Mouse (Mus musculus) MEL (cell line): Measurements from ENCODE around the gene Fbln1. TPM values are rescaled to one million over a fixed set of nuclear protein-coding genes. Genes with fewer than 3 reads are reported as not detected.

ENCODE experiments used
- DNase-seq: peaks from one replicate; pipeline ENCODE4 v3.0.0; 2011; ENCODE audit warnings: low read depth, low spot score
- H3K27ac ChIP-seq: 2 replicates; pipeline ENCODE4 v1.5.1; 2012; ENCODE audit warnings: low read depth, mild to moderate bottlenecking, control low read depth, low read length, moderate library complexity; ENCODE audit not compliant: control insufficient read depth
- H3K27me3 ChIP-seq, 2 experiments: fragments of 150-350 bp in 1 of 2; sonication (generic) in 1 of 2; 2 replicates each; pipeline ENCODE4 v1.6.1; 2012; ENCODE audit warnings: low read length in 2 of 2, mild to moderate bottlenecking in 2 of 2, improper control_type of control experiment in 1 of 2, moderate library complexity in 1 of 2; ENCODE audit not compliant: insufficient read depth in 2 of 2, control insufficient read depth in 1 of 2
- H3K36me3 ChIP-seq, 2 experiments: 2 replicates each; pipeline ENCODE4 v1.6.1; 2012 to 2014; ENCODE audit warnings: low read length in 2 of 2, improper control_type of control experiment in 1 of 2, inconsistent platforms in 1 of 2, mild to moderate bottlenecking in 1 of 2; ENCODE audit not compliant: insufficient read depth in 2 of 2, control insufficient read depth in 1 of 2
- H3K4me1 ChIP-seq, 2 experiments: fragments of 150-350 bp in 1 of 2; sonication (generic) in 1 of 2; 2 replicates each; pipeline ENCODE4 v1.6.1; 2012; ENCODE audit warnings: low read length in 2 of 2, improper control_type of control experiment in 1 of 2, mild to moderate bottlenecking in 1 of 2; ENCODE audit not compliant: insufficient read depth in 2 of 2, control insufficient read depth in 1 of 2
- H3K4me3 ChIP-seq, 2 experiments: fragments of 150-350 bp in 1 of 2; sonication (generic) in 1 of 2; 2 replicates each; pipeline ENCODE4 v1.5.1; 2012; ENCODE audit warnings: low read depth in 2 of 2, low read length in 2 of 2, mild to moderate bottlenecking in 2 of 2, moderate library complexity in 2 of 2, control low read depth in 1 of 2, improper control_type of control experiment in 1 of 2; ENCODE audit not compliant: control insufficient read depth in 1 of 2, insufficient read depth in 1 of 2
- H3K79me2 ChIP-seq: 2 replicates; pipeline ENCODE4 v1.6.1; 2012; ENCODE audit warnings: mild to moderate bottlenecking, low read length, moderate library complexity; ENCODE audit not compliant: control insufficient read depth, poor library complexity, insufficient read depth
- H3K9ac ChIP-seq: 2 replicates; pipeline ENCODE4 v1.6.1; 2012; ENCODE audit warnings: low read depth, mild to moderate bottlenecking, control low read depth, low read length, moderate library complexity; ENCODE audit not compliant: control insufficient read depth, poor library complexity, severe bottlenecking
- H3K9me3 ChIP-seq: fragments of 150-350 bp; sonication (generic); replicated peaks from 2 replicates; pipeline ENCODE4 v1.6.1; 2012; ENCODE audit warnings: mild to moderate bottlenecking, low read length, improper control_type of control experiment, moderate library complexity; ENCODE audit not compliant: insufficient read depth
- BHLHE40 ChIP-seq: IDR thresholded peaks from 2 replicates; pipeline ENCODE4 v1.6.1; 2012; ENCODE audit warnings: low read depth, mild to moderate bottlenecking, inconsistent platforms, low read length, improper control_type of control experiment, borderline replicate concordance
- CTCF ChIP-seq, 3 experiments: IDR thresholded peaks in 2 of 3; conservative IDR thresholded peaks in 1 of 3; 2 replicates each; pipeline ENCODE4 v1.5.1; 2011 to 2012; ENCODE audit warnings: low read length in 3 of 3, low read depth in 2 of 3, mild to moderate bottlenecking in 2 of 3, improper control_type of control experiment in 1 of 3, inconsistent platforms in 1 of 3, mixed read lengths in 1 of 3, moderate library complexity in 1 of 3; ENCODE audit not compliant: control insufficient read depth in 1 of 3, insufficient read depth in 1 of 3, poor library complexity in 1 of 3, severe bottlenecking in 1 of 3
- E2F4 ChIP-seq: IDR thresholded peaks from 2 replicates; pipeline ENCODE4 v1.6.1; 2011; ENCODE audit warnings: low read depth, low read length, improper control_type of control experiment, borderline replicate concordance
- ELF1 ChIP-seq: IDR thresholded peaks from 2 replicates; pipeline ENCODE4 v1.6.1; 2014; ENCODE audit warnings: low read depth, mild to moderate bottlenecking, inconsistent platforms, low read length, improper control_type of control experiment, moderate library complexity
- ETS1 ChIP-seq: IDR thresholded peaks from 2 replicates; pipeline ENCODE4 v1.6.1; 2012; ENCODE audit warnings: low read depth, mild to moderate bottlenecking, inconsistent platforms, low read length, improper control_type of control experiment, moderate library complexity
- KAT2A ChIP-seq: conservative IDR thresholded peaks from 2 replicates; pipeline ENCODE4 v1.6.1; 2012; ENCODE audit warnings: low read depth, low read length, improper control_type of control experiment, inconsistent platforms
- MAX ChIP-seq: IDR thresholded peaks from 2 replicates; pipeline ENCODE4 v1.6.1; 2011; ENCODE audit warnings: low read length, improper control_type of control experiment
- MEF2A ChIP-seq: IDR thresholded peaks from 2 replicates; pipeline ENCODE4 v1.6.1; 2014; ENCODE audit warnings: low read depth, mild to moderate bottlenecking, inconsistent platforms, low read length, improper control_type of control experiment; ENCODE audit not compliant: poor library complexity, insufficient replicate concordance, severe bottlenecking; ENCODE audit errors: extremely low read depth
- MYB ChIP-seq: IDR thresholded peaks from 2 replicates; pipeline ENCODE4 v1.6.1; 2011; ENCODE audit warnings: mild to moderate bottlenecking, low read depth, low read length, improper control_type of control experiment
- MYC ChIP-seq: IDR thresholded peaks from 2 replicates; pipeline ENCODE4 v1.6.1; 2011; ENCODE audit warnings: low read depth, mild to moderate bottlenecking, low read length, improper control_type of control experiment, moderate library complexity
- POLR2AphosphoS2 ChIP-seq: IDR thresholded peaks from 2 replicates; pipeline ENCODE4 v1.6.1; 2011; ENCODE audit warnings: low read length, improper control_type of control experiment
- RAD21 ChIP-seq: IDR thresholded peaks from 2 replicates; pipeline ENCODE4 v1.6.1; 2011; ENCODE audit warnings: mild to moderate bottlenecking, low read depth, low read length, improper control_type of control experiment
- SIN3A ChIP-seq: IDR thresholded peaks from 2 replicates; pipeline ENCODE4 v1.6.1; 2012; ENCODE audit warnings: low read length, improper control_type of control experiment, inconsistent platforms
- SMC3 ChIP-seq: IDR thresholded peaks from 2 replicates; pipeline ENCODE4 v1.6.1; 2011; ENCODE audit warnings: low read depth, low read length, improper control_type of control experiment
- TBP ChIP-seq: IDR thresholded peaks from 2 replicates; pipeline ENCODE4 v1.8.0; 2011; ENCODE audit warnings: low read depth, low read length, improper control_type of control experiment
- UBTF ChIP-seq: IDR thresholded peaks from 2 replicates; pipeline ENCODE4 v1.6.1; 2012; ENCODE audit warnings: low read depth, mild to moderate bottlenecking, inconsistent platforms, low read length, improper control_type of control experiment, moderate library complexity, borderline replicate concordance; ENCODE audit not compliant: insufficient read depth
- USF1 ChIP-seq: IDR thresholded peaks from 2 replicates; pipeline ENCODE4 v1.6.1; 2014; ENCODE audit warnings: low read depth, mild to moderate bottlenecking, inconsistent platforms, low read length, improper control_type of control experiment, moderate library complexity
- ZC3H11A ChIP-seq: IDR thresholded peaks from 2 replicates; pipeline ENCODE4 v1.6.1; 2012; ENCODE audit warnings: low read depth, mild to moderate bottlenecking, inconsistent platforms, low read length, improper control_type of control experiment
- ZNF384 ChIP-seq: IDR thresholded peaks from 2 replicates; pipeline ENCODE4 v1.6.1; 2012; ENCODE audit warnings: low read depth, mild to moderate bottlenecking, inconsistent platforms, low read length, improper control_type of control experiment
- polyA plus RNA-seq, 2 experiments: library from polyadenylated mRNA; stranded (reverse) in 1 of 2; unstranded in 1 of 2; fragments of >175 nt in 1 of 2; fragments of >200 nt in 1 of 2; gene quantifications; 2 replicates each; pipeline versions ENCODE4 v1.2.1 to v1.2.4; 2012; ENCODE audit warnings: low replicate concordance in 2 of 2, low read depth in 1 of 2; ENCODE audit not compliant: insufficient read length in 2 of 2, insufficient read depth in 1 of 2, missing spikeins in 1 of 2
- total RNA-seq: library from RNA; depleted of rRNA; stranded (reverse); fragments of 300-350 nt; gene quantifications from 2 replicates; pipeline ENCODE4 v1.2.3, GENCODE M21; 2012

Fbln1 gene
- total and polyA plus RNA-seq, 3 experiments: not detected

GRCm38 (mm10) chr15:85248311-85248710 is 42.6 kb downstream of the Fbln1 start:
- Histone ChIP-seq H3K4me1 (no peaks in the 10 kb centered on the region), H3K9me3 (no peaks in the 10 kb centered on the region), H3K27ac (no peak overlapping the region), H3K4me3 (no peak overlapping the region), H3K27me3 (no peaks in the 10 kb centered on the region), H3K79me2 (no peaks in the 10 kb centered on the region), H3K9ac (no peak overlapping the region), H3K36me3 (no peaks in the 10 kb centered on the region)
- no peak for TF ChIP-seq USF1
- TF ChIP-seq POLR2AphosphoS2: no peak
- TF ChIP-seq SMC3: no peak
- no peak for TF ChIP-seq KAT2A
- DNase-seq: no peak

- no peaks in the 10 kb centered on the region for H3K9me3 ChIP-seq
These were observed 43.5 kb downstream of the Fbln1 start for GRCm38 (mm10) chr15:85249252-85249651.

GRCm38 (mm10) chr15:85250436-85250835 is 44.7 kb downstream of the Fbln1 start:
- TF ChIP-seq MYB (no peak), KAT2A (no peak), UBTF (no peak), POLR2AphosphoS2 (no peak), ELF1 (no peak), TBP (no peak), RAD21 (no peak), ETS1 (no peak), SIN3A (no peak), ZC3H11A (no peak), E2F4 (no peak), BHLHE40 (no peak), MAX (no peak)
- H3K9me3 ChIP-seq: no peaks in the 10 kb centered on the region
- no peak overlapping the region for H3K9ac ChIP-seq
- no peaks in the 10 kb centered on the region for H3K27me3 ChIP-seq
- H3K4me3 ChIP-seq: no peak overlapping the region
- no peaks in the 10 kb centered on the region for H3K36me3 ChIP-seq
- H3K27ac ChIP-seq: no peak overlapping the region
- H3K4me1 ChIP-seq: no peaks in the 10 kb centered on the region
- no peaks in the 10 kb centered on the region for H3K79me2 ChIP-seq
- no peak for DNase-seq

More at GRCm38 (mm10) chr15:85249252-85249651, 43.5 kb downstream of the Fbln1 start:
- Histone ChIP-seq H3K79me2 (no peaks in the 10 kb centered on the region), H3K27ac (no peak overlapping the region), H3K27me3 (no peaks in the 10 kb centered on the region), H3K4me1 (no peaks in the 10 kb centered on the region), H3K4me3 (no peak overlapping the region), H3K9ac (no peak overlapping the region), H3K36me3 (no peaks in the 10 kb centered on the region)
- DNase-seq: no peak
- TF ChIP-seq MYC: no peak
- TF ChIP-seq ZNF384: no peak
- peak in 1 of 3 experiments; percentile 26; a peak in 1 of 6 replicates for TF ChIP-seq CTCF (IDR thresholded peaks at IDR 0.05 in 2 of 3, conservative IDR thresholded peaks at IDR 0.05 in 1 of 3; ENCODE audit: control insufficient read depth in 1 of 3, insufficient read depth in 1 of 3, low read depth in 2 of 3, low read length in 3 of 3, poor library complexity in 1 of 3, severe bottlenecking in 1 of 3)
- TF ChIP-seq MEF2A: no peak
- TF ChIP-seq, all 39 proteins: peak for 1
